Mouse (Mus musculus) layer of hippocampus, adult 8-10 months (tissue): ENCODE data around the gene Adam12. TPM values are rescaled to one million over a fixed set of nuclear protein-coding genes. Genes with fewer than 3 reads are reported as not detected.

ENCODE experiments used
- DNase-seq, 2 experiments: peaks; one replicate each; pipeline ENCODE4 v3.0.0; 2022; ENCODE audit warnings: low spot score in 2 of 2
- total RNA-seq, 4 experiments: library from RNA; stranded (reverse); gene quantifications; 2 replicates each; pipeline ENCODE4 v1.2.4; 2022

The Adam12 gene
- total RNA-seq, 4 experiments from 2014 or later: 5.6 to 7.2 (median 5.8) TPM

DNA sequence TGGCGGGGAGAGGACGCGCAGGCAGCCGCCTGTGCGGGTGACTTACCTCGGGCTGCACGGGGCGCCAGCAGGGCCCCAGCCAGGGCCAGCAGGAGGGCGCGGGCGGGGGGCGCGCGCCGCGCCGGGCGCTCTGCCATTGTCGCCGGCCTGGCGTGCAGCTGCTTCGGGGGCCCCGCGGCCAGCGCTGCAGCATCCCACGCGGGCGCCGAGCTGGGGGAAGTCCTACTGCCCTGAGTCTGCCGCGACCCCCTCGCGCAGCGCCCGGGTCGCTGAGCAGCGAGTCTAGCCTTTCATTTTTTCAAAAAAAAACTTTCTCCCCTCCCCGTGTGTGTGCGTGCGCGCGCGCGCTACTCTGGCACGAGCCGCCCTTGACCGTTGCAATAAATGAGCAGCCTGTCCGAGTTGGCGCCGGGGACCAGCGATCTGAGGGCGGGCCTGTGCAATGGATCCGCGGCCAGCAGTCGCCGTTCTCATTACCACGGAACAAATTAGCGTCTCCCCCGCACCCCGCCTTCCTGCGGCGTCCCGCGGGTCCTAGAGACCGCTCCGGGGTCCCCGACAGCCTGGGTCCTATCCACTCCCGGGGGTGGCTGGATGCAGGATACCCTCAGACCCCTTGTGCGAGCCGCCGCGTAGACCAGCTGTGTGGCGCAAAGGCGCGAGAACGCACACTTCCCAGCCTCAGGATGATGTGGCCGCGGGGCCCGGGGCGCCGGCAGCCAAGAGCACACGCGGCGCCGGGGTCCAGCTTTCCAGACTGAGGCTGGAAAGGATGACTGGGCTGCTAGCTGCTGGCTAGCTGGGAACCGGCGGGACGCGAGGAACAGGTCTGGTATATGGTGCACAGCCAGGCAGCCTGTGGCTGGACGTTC is 7.0 kb downstream of the Adam12 start:
- peak; percentile 26 to 51 for DNase-seq

DNA sequence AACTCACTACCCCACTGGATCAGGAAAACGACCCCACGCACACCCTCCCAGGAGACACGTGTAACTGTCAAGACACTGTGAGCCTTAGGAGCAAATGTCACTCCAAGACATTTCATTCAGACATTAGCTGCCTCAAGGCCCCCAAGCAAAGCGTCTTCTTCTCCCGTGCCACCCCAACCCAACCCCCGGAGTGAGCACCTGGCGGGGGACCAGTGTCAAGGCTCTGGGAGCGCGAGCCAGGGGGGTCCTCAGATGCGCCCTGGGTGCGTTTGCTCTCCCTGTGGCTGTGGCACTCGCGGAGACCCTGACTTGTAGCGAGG is 7.6 kb downstream of the Adam12 start:
- no peak for DNase-seq

GRCm38 (mm10) chr7:134223444-134224161 is 8.3 kb downstream of the Adam12 start:
- DNase-seq: peak; percentile 57 to 86

- peak; percentile 50 to 53 for DNase-seq
Observed at GRCm38 (mm10) chr7:134207956-134208355, 24.0 kb downstream of the Adam12 start.

DNA sequence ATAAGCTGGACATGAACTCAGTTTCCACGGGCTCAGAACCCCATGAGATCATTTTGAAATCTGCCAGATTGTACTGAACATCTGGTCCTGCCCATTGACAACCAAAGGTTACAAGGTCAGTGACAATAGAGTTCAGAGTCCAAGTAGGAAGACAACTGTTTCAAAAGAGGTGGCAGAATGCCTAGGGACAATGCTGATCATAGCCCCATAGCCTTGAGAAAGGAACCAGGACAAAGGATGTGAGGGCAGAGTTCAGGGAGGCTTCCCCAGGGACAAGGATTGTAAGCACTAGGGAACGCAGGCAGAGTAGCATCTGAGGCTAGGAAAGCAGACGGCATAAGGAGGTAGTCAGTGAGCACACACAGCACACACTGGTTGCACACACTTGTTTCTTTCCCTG is 38.9 kb downstream of the Adam12 start:
- no peak for DNase-seq

DNA sequence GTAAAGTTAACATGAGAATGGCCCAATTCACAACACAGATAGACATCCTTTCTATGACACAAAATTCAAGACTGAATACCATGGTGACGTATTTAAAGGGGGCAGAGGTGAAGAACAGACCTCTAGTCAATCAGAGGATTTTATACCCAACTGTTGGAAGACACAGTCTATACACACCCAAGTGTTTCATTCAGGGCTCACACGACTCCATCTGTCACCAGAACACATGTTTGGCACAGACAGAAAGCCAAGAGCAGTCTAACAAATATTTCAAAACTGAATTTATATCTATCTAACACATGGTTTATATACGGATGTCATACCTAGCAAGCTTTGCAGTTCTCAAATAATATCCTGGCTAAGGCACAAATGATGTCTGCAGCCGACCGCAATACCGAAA is 41.8 kb downstream of the Adam12 start:
- peak; percentile 11 to 13 for DNase-seq

- no peak for DNase-seq
Observed at GRCm38 (mm10) chr7:134188565-134188964, 43.4 kb downstream of the Adam12 start.

GRCm38 (mm10) chr7:134187946-134188345 is 44.0 kb downstream of the Adam12 start:
- DNase-seq: no peak

- DNase-seq: no peak
Observed at GRCm38 (mm10) chr7:134186497-134186896, 45.4 kb downstream of the Adam12 start.

- no peak for DNase-seq
Observed at GRCm38 (mm10) chr7:134185751-134186150, 46.2 kb downstream of the Adam12 start.

DNA sequence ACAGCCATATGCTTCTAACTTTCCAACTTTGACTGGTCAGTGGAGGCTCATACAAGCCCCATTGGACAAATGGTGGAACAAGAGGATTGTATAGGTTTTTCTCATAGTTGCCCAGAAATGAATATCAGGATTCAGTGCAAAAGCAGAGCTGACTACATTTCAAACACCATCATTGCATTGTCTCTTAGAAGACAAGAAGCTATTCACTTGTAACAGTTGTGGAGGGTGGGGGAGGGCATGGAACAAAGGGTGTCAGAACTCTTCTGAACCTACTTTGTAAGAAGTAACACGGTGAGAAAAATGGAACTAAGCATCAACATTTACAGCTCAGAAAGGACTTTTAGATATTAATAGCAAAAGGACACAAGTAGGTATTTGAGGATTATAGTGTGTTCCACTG is 50.2 kb downstream of the Adam12 start:
- no peak for DNase-seq

DNA sequence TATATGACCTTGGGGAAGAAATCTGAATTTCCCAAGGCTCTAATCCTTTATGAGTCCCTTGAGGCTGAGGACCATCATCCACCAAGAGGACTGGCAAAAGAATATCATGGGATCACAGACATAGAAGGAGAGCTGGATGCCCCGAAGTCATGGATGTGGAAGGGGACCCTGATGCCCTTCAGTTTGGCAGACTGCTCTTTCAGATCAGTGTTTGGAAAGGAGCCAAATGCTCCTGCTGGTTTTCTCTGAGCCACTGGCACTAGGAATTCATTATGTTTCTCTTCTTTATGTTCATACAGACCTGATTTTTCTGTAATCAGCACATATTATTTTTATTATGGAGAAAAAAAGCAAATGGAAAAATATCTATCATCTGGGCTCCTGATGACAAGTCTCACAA is 50.9 kb downstream of the Adam12 start:
- no peak for DNase-seq

- no peak for DNase-seq
Observed at GRCm38 (mm10) chr7:134177051-134177450, 54.9 kb downstream of the Adam12 start.

DNA sequence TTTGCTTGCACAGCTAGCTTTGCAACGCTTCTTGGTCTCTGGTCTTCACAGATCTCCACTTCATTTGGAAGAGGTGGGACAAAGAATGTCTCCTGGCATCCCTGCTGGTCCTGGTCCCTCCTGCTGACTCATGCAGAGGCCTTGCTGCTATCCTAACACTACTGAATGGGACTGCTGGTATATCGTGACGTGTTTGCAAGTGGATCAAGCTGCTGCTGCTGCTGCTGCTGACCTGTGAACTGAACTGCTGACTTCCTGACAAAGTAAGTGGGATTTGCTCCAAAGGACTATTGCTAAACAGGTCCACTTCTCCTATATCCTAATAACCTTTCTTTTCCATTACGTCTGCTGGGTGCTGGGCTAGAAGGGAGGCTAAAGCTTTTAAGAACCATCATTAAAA is 56.7 kb downstream of the Adam12 start:
- no peak for DNase-seq

DNA sequence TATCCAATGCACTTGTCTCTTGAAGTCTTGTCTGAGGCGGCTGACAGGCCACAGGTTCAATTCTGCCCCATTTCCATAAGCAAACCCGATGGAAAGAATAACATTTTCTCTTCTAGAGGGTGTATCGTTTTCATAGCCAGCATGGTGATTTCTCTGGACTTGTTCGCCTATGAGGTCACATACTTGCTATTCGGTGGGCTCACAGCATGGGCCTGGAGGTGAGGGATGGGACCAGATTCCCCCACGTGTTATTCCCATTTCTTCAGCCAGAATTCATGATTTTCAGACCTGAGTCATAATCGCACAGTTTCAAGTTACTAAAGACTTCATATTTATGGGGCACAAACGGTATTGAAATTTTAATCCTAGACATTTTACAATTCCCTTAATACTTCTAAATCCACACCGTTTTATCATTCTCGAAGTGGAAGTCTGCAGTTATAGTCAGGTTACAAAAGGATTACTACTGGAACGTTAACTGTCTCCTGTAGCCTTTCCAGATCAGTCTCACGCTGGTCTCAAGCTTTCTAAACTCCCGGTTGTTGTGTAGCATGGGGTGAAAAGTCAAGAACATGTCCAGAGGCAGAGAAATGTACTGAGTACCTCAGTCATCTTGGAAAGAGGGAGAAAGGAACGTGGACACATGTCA is 58.4 kb downstream of the Adam12 start:
- no peak for DNase-seq

GRCm38 (mm10) chr7:134170180-134170910 is 61.6 kb downstream of the Adam12 start:
- DNase-seq: no peak

- no peak for DNase-seq
Observed at GRCm38 (mm10) chr7:134169780-134170179, 62.2 kb downstream of the Adam12 start.

GRCm38 (mm10) chr7:134167586-134167985 is 64.4 kb downstream of the Adam12 start:
- no peak for DNase-seq

DNA sequence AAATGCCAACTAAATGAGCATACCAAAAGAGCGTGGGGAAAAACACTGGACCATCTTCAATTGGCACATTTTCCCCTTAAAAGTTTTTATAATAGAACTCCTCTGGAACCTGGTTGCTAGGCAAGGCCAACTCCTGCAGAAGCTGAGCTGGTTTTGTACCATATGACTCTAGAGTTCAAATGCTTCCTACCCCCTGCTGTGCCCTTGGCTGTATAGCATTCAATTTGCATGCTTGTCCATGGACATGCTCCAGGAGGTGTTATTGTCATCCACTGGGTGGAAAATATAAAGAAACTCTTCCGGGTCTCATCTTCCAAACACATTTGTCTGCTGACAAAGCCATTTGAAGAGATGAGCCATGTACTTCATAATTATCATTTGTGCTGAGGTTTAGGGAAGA is 68.2 kb downstream of the Adam12 start:
- no peak for DNase-seq

GRCm38 (mm10) chr7:134162886-134163285 is 69.1 kb downstream of the Adam12 start:
- DNase-seq: no peak

GRCm38 (mm10) chr7:134159608-134160007 is 72.3 kb downstream of the Adam12 start:
- no peak for DNase-seq

DNA sequence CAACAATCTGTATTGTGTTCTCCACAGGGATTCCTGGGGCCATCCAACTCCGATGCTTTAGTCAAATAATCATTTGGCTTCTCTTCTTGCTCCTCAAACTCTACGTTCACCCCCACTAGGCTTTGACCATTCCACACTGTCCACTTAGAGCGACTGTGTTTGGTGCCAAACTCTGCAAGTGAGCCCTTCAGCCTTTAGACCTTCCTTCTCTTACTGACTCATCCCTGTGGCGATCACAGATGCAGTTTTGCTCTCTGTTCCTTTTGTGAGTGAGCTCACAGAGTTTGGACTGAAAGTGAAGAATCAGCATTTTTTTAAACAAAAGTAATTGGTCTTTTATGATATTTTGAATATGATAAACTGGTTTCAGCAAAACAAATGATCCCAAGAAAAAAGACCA is 80.6 kb downstream of the Adam12 start:
- no peak for DNase-seq
